Mouse (Mus musculus) heart, embryonic 11.5 days (tissue): Measurements from ENCODE around the gene Spin1. TPM values are rescaled to one million over a fixed set of nuclear protein-coding genes. Genes with fewer than 3 reads are reported as not detected.
A peak's percentile ranks its signal among the peaks of the same experiment; 100 is the strongest.

Experiments
- ATAC-seq: fragments of 200-750 bp; cut with Nextera tagmentation; replicated peaks from 2 replicates; pipeline ENCODE4 v1.8.0; 2017; ENCODE audit warnings: moderate library complexity; ENCODE audit not compliant: insufficient number of reproducible peaks, low FRiP score, low TSS enrichment
- H3K27ac ChIP-seq: fragments of 300-500 bp; sonication (generic); 2 replicates; pipeline ENCODE4 v1.5.1; 2014; ENCODE audit warnings: mild to moderate bottlenecking, low read depth, low read length
- H3K27me3 ChIP-seq: fragments of 300-500 bp; sonication (generic); 2 replicates; pipeline ENCODE4 v1.6.1; 2014; ENCODE audit warnings: mild to moderate bottlenecking, low read length, mixed read lengths; ENCODE audit not compliant: control insufficient read depth, insufficient read depth
- H3K36me3 ChIP-seq: fragments of 300-500 bp; sonication (generic); 2 replicates; pipeline ENCODE4 v1.6.1; 2014; ENCODE audit warnings: mild to moderate bottlenecking, low read length, moderate library complexity, mixed read lengths; ENCODE audit not compliant: control insufficient read depth, insufficient read depth
- H3K4me1 ChIP-seq: fragments of 300-500 bp; sonication (generic); 2 replicates; pipeline ENCODE4 v1.6.1; 2014; ENCODE audit warnings: low read length; ENCODE audit not compliant: control insufficient read depth, insufficient read depth
- H3K4me2 ChIP-seq: fragments of 300-500 bp; sonication (generic); 2 replicates; pipeline ENCODE4 v1.6.1; 2014; ENCODE audit warnings: mild to moderate bottlenecking, moderate library complexity
- H3K4me3 ChIP-seq: fragments of 300-500 bp; sonication (generic); 2 replicates; pipeline ENCODE4 v1.5.1; 2014; ENCODE audit warnings: low read depth, low read length
- H3K9ac ChIP-seq: fragments of 300-500 bp; sonication (generic); 2 replicates; pipeline ENCODE4 v1.6.1; 2014; ENCODE audit warnings: mild to moderate bottlenecking, low read depth, low read length, moderate library complexity
- H3K9me3 ChIP-seq: fragments of 300-500 bp; sonication (generic); replicated peaks from 2 replicates; pipeline ENCODE4 v1.6.1; 2016; ENCODE audit warnings: low read length; ENCODE audit not compliant: control insufficient read depth
- WGBS: fragments of 180-500 bp; shearing (Covaris S2); extraction: QIAGEN DNeasy Blood & Tissue Kit; methylation state at CpG from one replicate; pipeline ENCODE4 v1.1.7; 2014; ENCODE audit not compliant: insufficient replicate concordance; 5-methylcytosine and 5-hydroxymethylcytosine counted together
- polyA plus RNA-seq: library from polyadenylated mRNA; unstranded; fragments of >200 nt; fragmentation: Nextera tagmentation; extraction: Ambion mirVana; gene quantifications from 2 replicates; pipeline ENCODE4 v1.2.1, GENCODE M21; 2014

The Spin1 gene
- polyA plus RNA-seq, 1 experiment from 2014 or later = 56.7 TPM

DNA sequence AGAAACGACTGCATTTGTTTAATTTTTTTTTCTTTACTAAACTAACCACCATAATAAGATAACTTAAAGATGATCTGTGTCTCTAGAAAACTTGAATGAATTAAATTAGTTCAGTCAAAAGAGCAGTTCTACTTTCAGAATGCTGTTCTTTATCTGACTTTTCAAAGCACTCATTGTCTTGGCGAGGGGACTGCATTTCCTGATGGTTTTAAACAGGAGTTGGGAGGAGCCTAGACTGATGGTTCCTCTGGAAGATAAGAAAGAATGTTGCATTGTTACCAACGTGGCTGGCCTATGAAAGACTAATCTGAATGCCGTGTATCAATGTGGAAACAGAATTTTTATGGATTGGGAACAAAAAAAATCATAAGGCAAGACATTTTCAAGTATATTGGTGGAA lies 20.1 kb downstream of the Spin1 start:
- WGBS = 6% methylated on average over 4 of the region's 4 CpGs
- no peak overlapping the region for H3K4me3 ChIP-seq
- peaks cover 79% of the 10 kb centered on the region for H3K4me1 ChIP-seq
- peaks cover 3% of the 10 kb centered on the region; the same call in 1 of the 2 replicates for H3K36me3 ChIP-seq
- H3K9ac ChIP-seq = no peak overlapping the region
- H3K9me3 ChIP-seq = no peaks in the 10 kb centered on the region
- ATAC-seq = no peak
- peak overlapping the region; percentile 20; the same call in 1 of the 2 replicates for H3K4me2 ChIP-seq
- no peaks in the 10 kb centered on the region for H3K27me3 ChIP-seq
- no peak overlapping the region; the same call in 1 of the 2 replicates for H3K27ac ChIP-seq

DNA sequence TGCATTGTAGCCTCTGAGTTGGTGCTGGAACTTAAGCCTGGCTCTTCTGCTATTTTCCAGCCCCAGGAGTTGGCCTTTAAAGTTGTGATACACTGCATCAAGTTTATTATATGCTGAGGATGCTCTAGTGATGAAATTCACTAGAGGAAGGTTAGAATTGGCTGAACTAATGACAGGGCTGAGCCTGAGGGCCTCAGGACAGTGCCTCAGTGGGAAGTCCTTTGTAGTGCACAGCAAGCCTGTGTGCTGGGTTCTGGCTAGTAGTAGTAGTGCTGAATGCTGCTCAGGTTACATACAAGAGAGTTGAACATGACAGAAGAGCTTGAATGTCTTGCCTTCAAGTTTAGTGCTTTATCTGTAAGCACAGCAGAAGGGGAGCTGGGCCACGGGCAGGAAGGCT lies 21.3 kb downstream of the Spin1 start:
- no peak overlapping the region for H3K9ac ChIP-seq
- H3K4me2 ChIP-seq = no peak overlapping the region
- H3K4me1 ChIP-seq = peaks cover 87% of the 10 kb centered on the region
- H3K27ac ChIP-seq = 0 out of 2 replicates have a peak overlapping the region, but pooled peaks have one; percentile 41
- no peak for ATAC-seq
- WGBS = 7% methylated on average over 1 of the region's 1 CpGs
- H3K36me3 ChIP-seq = peaks cover 3% of the 10 kb centered on the region; the same call in 1 of the 2 replicates
- no peak overlapping the region for H3K4me3 ChIP-seq
- no peaks in the 10 kb centered on the region for H3K9me3 ChIP-seq
- no peaks in the 10 kb centered on the region for H3K27me3 ChIP-seq

DNA sequence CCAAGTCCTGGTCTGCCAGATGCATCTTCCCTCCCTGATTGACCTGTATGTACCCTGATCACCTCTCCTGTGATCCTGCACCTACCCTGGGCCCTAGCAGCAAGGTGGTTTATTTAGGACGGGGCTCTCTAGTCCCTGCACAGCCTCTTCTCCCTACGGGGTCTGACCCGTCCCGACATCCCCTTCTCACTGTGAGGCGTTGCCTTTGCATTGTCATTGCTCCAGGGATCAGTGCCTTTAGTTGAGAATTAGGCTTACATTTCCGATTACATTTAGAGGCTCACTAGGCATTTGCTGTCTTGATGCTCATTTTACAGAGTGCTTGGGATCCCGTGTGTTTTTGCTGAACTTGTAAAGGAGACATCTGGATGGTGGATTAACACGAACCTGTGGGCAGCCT lies 22.1 kb downstream of the Spin1 start:
- 86% methylated on average over 8 of the region's 8 CpGs for WGBS
- Histone ChIP-seq H3K27ac (no peak overlapping the region), H3K4me1 (peaks cover 87% of the 10 kb centered on the region), H3K9me3 (no peaks in the 10 kb centered on the region), H3K4me2 (no peak overlapping the region), H3K36me3 (peaks cover 3% of the 10 kb centered on the region; the same call in 1 of the 2 replicates), H3K9ac (no peak overlapping the region), H3K27me3 (no peaks in the 10 kb centered on the region), H3K4me3 (no peak overlapping the region)
- no peak for ATAC-seq

DNA sequence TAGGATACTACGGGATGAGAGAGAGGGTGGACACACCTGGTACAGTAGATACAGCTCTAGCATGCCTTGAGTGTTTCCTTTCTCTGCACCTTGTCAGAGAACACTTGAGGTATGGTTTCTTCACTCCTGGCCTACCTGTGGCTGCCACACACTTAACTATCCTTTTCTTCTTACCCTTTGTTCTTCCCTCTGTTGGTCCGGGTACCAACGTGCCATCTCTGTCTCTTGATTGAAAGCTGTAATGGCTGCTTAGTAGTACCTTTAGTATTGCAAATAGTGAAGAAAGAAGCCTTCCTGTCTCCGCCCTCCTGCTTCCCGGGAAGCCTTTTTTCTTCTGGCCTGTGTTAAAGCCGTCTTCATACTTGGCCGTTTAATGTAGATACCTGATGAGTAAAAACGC lies 24.7 kb downstream of the Spin1 start:
- no peak overlapping the region for H3K4me3 ChIP-seq
- H3K36me3 ChIP-seq = peaks cover 3% of the 10 kb centered on the region; the same call in 1 of the 2 replicates
- 72% methylated on average over 8 of the region's 8 CpGs for WGBS
- no peak overlapping the region for H3K4me2 ChIP-seq
- no peaks in the 10 kb centered on the region for H3K27me3 ChIP-seq
- peaks cover 71% of the 10 kb centered on the region for H3K4me1 ChIP-seq
- ATAC-seq = no peak
- no peaks in the 10 kb centered on the region for H3K9me3 ChIP-seq
- H3K27ac ChIP-seq = no peak overlapping the region
- no peak overlapping the region for H3K9ac ChIP-seq

DNA sequence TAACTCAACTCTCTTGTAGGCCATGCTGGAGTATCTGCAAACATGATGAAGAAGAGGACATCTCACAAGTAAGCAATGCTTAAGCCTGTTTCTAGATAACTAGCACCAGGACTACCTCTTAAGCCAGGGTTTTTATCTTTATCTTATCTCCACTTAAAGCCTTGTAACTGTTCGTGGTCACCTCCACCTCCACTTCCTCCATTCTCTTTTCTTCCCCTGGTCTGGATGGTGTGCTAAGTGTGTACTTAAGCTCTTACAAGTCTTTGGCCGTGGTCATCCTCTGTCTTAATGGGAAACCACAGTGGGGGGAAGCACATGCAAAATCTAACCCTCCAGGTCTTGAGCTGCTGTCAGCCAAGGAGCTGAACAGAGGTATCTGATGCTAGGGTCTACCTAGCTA lies 27.2 kb downstream of the Spin1 start:
- H3K27me3 ChIP-seq = no peaks in the 10 kb centered on the region
- no peaks in the 10 kb centered on the region for H3K9me3 ChIP-seq
- 32% methylated on average over 2 of the region's 2 CpGs for WGBS
- no peak overlapping the region for H3K27ac ChIP-seq
- no peak overlapping the region for H3K4me3 ChIP-seq
- peaks cover 47% of the 10 kb centered on the region for H3K4me1 ChIP-seq
- ATAC-seq = no peak
- H3K9ac ChIP-seq = no peak overlapping the region
- no peak overlapping the region for H3K4me2 ChIP-seq
- peaks cover 3% of the 10 kb centered on the region; the same call in 1 of the 2 replicates for H3K36me3 ChIP-seq

DNA sequence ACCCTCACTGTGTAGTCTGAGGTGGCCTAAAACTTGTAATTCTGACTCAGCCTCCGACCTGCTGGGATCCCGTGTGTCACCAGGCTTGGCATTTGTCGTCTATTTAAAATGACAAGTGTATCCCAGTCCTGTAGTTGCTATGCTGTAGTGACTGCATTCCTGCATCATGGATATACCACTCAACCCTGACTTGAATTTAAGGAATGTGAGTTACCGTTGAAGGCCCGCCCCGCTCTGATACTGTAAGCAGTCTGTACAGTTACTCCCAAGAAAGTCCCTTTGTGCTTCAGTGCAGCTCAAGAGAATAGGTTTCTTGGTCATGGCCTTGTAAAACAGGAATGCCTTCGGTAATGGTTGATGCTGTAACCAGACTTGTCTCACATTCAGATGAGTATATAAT lies 27.7 kb downstream of the Spin1 start:
- WGBS = 62% methylated on average over 7 of the region's 7 CpGs
- Histone ChIP-seq H3K4me3 (no peak overlapping the region), H3K27ac (no peak overlapping the region), H3K9ac (no peak overlapping the region), H3K4me2 (no peak overlapping the region), H3K27me3 (no peaks in the 10 kb centered on the region), H3K9me3 (no peaks in the 10 kb centered on the region), H3K36me3 (peaks cover 3% of the 10 kb centered on the region; the same call in 1 of the 2 replicates), H3K4me1 (peaks cover 45% of the 10 kb centered on the region)
- ATAC-seq = no peak

DNA sequence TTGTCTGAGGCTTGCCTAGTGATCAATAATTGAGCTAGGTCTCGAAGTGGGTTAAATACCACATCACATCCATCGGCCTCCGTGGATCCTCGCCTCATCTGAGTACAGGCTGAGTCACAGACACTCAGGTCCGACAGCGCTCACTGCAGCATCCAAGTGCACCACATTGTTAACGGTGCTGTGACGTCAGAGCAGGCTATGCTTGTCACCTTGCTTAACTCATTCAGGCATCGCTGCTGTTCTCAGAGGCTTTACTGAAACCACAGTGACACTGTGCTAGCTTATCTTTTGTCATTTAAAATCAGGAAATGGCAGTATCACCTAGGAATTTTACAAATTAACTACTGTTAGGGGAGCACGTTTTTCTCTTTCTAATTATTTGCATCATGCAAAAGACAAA lies 30.5 kb downstream of the Spin1 start:
- Histone ChIP-seq H3K27ac (no peak overlapping the region), H3K36me3 (no peaks in the 10 kb centered on the region), H3K9ac (no peak overlapping the region), H3K4me2 (no peak overlapping the region), H3K4me3 (no peak overlapping the region), H3K4me1 (peaks cover 24% of the 10 kb centered on the region), H3K9me3 (no peaks in the 10 kb centered on the region), H3K27me3 (no peaks in the 10 kb centered on the region)
- 78% methylated on average over 10 of the region's 10 CpGs for whole genome bisulfite sequencing
- ATAC-seq = no peak

DNA sequence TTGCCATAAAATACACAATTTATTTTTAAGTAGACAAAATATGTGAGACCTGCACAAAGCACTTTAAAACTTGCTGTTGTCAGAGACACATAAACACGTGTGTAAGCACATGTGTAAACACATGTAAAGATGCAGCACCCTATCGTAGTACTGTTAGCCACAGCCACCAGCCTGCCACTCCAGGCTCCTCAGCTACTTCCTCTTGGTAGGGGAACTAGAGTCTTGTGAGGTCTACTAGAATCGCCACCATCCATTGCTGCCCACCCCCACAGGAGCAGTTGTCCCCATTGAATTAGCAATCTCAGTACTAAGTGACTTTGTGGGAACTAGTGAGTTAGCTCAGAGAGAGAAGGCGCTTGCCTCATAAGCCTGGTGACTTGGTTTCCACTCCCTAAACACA lies 35.6 kb downstream of the Spin1 start:
- no peak overlapping the region for H3K4me3 ChIP-seq
- ATAC-seq = no peak
- no peaks in the 10 kb centered on the region for H3K27me3 ChIP-seq
- H3K4me1 ChIP-seq = peaks cover 13% of the 10 kb centered on the region
- H3K9ac ChIP-seq = no peak overlapping the region
- H3K27ac ChIP-seq = no peak overlapping the region
- 82% methylated on average over 4 of the region's 4 CpGs for WGBS
- no peak overlapping the region for H3K4me2 ChIP-seq
- no peaks in the 10 kb centered on the region for H3K9me3 ChIP-seq
- peaks cover 3% of the 10 kb centered on the region; the same call in 1 of the 2 replicates for H3K36me3 ChIP-seq

DNA sequence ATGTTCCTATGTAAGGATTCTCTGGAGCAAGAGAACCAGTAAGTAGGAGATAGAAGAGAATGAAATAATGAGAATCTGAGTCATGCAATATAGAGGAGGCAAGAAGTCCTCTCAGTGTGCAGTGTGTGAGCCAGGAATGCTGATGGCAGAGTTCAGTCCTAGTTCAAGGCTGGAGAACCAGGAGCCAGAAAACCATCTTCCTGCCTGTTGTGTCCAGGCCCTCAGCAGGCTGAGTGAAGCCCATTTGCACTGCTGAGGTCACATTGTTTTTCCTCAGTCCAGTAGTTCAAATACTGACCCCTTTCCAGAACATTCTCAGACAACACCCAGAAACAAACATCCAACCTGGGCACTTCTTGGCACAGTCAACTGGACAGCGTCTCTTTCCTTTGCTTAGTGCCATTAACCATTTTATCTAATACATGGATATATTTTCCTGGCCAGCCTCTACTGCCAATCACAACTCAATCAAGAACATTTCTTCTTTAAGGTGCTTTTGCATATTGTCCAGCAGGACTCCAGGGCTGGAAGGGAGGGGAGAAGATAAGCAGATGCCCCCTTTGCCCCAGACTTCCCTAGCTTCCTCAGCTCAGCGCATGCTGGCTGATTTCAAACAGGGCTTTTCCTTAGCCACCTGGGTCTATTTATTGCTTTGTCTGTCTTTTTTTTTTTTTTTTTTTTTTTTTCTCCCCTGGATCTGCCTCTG lies 36.5 kb downstream of the Spin1 start:
- peaks cover 3% of the 10 kb centered on the region; the same call in 1 of the 2 replicates for H3K36me3 ChIP-seq
- no peak overlapping the region; the same call in 1 of the 2 replicates for H3K27ac ChIP-seq
- 61% methylated on average over 2 of the region's 2 CpGs for WGBS
- H3K27me3 ChIP-seq = no peaks in the 10 kb centered on the region
- ATAC-seq = no peak
- H3K4me1 ChIP-seq = peaks cover 13% of the 10 kb centered on the region
- H3K4me2 ChIP-seq = no peak overlapping the region
- H3K4me3 ChIP-seq = no peak overlapping the region
- H3K9ac ChIP-seq = no peak overlapping the region
- no peaks in the 10 kb centered on the region for H3K9me3 ChIP-seq
